8 mouse cellular contexts compared by ENCODE assay signal in genomic region chr2:170129923-170130779, GRCm38 (mm10). TPM values are rescaled to one million over a fixed set of nuclear protein-coding genes. Genes with fewer than 3 reads are reported as not detected.
A peak's percentile ranks its signal among the peaks of the same experiment; 100 is the strongest.
DNase-seq lines count a peak whose midpoint lies in the region; ATAC-seq and TF ChIP-seq lines count a peak whose summit lies in the region.

No protein-coding gene starts in this region.

- no peaks in the 10 kb centered on the region for H3K27me3 ChIP-seq in heart, embryonic 13.5 days (replicated peaks)
- no peaks in the 10 kb centered on the region for H3K27me3 ChIP-seq in limb, embryonic 13.5 days
- H3K27me3 ChIP-seq in neural tube, embryonic 15.5 days (replicated peaks): no peaks in the 10 kb centered on the region

- WGBS in heart, embryonic 13.5 days: under 1% methylated on average over 48 of the region's 48 CpGs
- under 1% methylated on average over 48 of the region's 48 CpGs for WGBS in limb, embryonic 13.5 days
- 1% methylated on average over 48 of the region's 48 CpGs for WGBS in neural tube, embryonic 15.5 days

- intact Hi-C loops in left cerebral cortex, postnatal 4 days (cut with DNase I): no loop called here

- H3K9me3 ChIP-seq in heart, embryonic 13.5 days: no peaks in the 10 kb centered on the region
- no peaks in the 10 kb centered on the region for H3K9me3 ChIP-seq in limb, embryonic 13.5 days
- H3K9me3 ChIP-seq in neural tube, embryonic 15.5 days (replicated peaks): no peaks in the 10 kb centered on the region

- peaks cover 76% of the 10 kb centered on the region for H3K4me1 ChIP-seq in heart, embryonic 13.5 days
- H3K4me1 ChIP-seq in limb, embryonic 13.5 days: peaks cover 73% of the 10 kb centered on the region
- peaks cover 59% of the 10 kb centered on the region for H3K4me1 ChIP-seq in neural tube, embryonic 15.5 days

- peak overlapping the region; percentile 71 for H3K4me2 ChIP-seq in heart, embryonic 13.5 days
- H3K4me2 ChIP-seq in limb, embryonic 13.5 days (replicated peaks): peak overlapping the region; percentile 76
- H3K4me2 ChIP-seq in neural tube, embryonic 15.5 days: peak overlapping the region; percentile 62

- ATAC-seq in heart, embryonic 13.5 days (ENCODE audit: extremely low read depth, insufficient number of reproducible peaks, low FRiP score, low TSS enrichment): peak; percentile 34; the same call in 1 of the 2 replicates
- ATAC-seq in limb, embryonic 13.5 days (ENCODE audit: low FRiP score, low read depth): peak; percentile 16; the same call in 1 of the 2 replicates
- ATAC-seq in neural tube, embryonic 15.5 days (ENCODE audit: low FRiP score): peak; percentile 35; the same call in 1 of the 2 replicates

- H3K27ac ChIP-seq in heart, embryonic 13.5 days (replicated peaks): peak overlapping the region; percentile 98
- H3K27ac ChIP-seq in limb, embryonic 13.5 days: peak overlapping the region; percentile 92
- H3K27ac ChIP-seq in neural tube, embryonic 15.5 days (replicated peaks): peak overlapping the region; percentile 74

- peaks cover 2% of the 10 kb centered on the region for H3K36me3 ChIP-seq in heart, embryonic 13.5 days
- no peaks in the 10 kb centered on the region for H3K36me3 ChIP-seq in limb, embryonic 13.5 days
- no peaks in the 10 kb centered on the region for H3K36me3 ChIP-seq in neural tube, embryonic 15.5 days

- TF ChIP-seq CTCF in brain, embryonic 14.5 days (IDR thresholded peaks at IDR 0.05; ENCODE audit: borderline replicate concordance, extremely low read depth, insufficient read depth, insufficient read length): no peak

- peak; percentile 28 for DNase-seq in left cerebral cortex, postnatal 4 days
- DNase-seq in left cerebral cortex, adult 8-10 months (ENCODE audit: low spot score in 2 of 2): no peak
- peak; percentile 38 for DNase-seq in brain, embryonic 14.5 days (ENCODE audit: low read depth)
- no peak for DNase-seq in layer of hippocampus, postnatal 14 days (ENCODE audit: low spot score in 2 of 2)
- DNase-seq in layer of hippocampus, adult 9-10 months (ENCODE audit: low spot score): no peak

- TF ChIP-seq POLR2A in brain, embryonic 14.5 days (IDR thresholded peaks at IDR 0.05; ENCODE audit: borderline replicate concordance, extremely low read depth, insufficient read depth, insufficient read length, poor library complexity, severe bottlenecking): 0 out of 2 replicates have a peak, but pooled peaks have one; percentile 20

- H3K4me3 ChIP-seq in heart, embryonic 13.5 days: peak overlapping the region; percentile 94
- H3K4me3 ChIP-seq in limb, embryonic 13.5 days: peak overlapping the region; percentile 88
- peak overlapping the region; percentile 68 for H3K4me3 ChIP-seq in neural tube, embryonic 15.5 days (replicated peaks)

- peak overlapping the region; percentile 100 for H3K9ac ChIP-seq in heart, embryonic 13.5 days
- H3K9ac ChIP-seq in limb, embryonic 13.5 days: peak overlapping the region; percentile 97
- H3K9ac ChIP-seq in neural tube, embryonic 15.5 days (replicated peaks): peak overlapping the region; percentile 68

RNA-seq across cellular contexts. Expression of gene Zfp217, which starts 17.8 kb away (rescaled TPM):
- total RNA-seq in left cerebral cortex, postnatal 4 days (2021): 1 to 10 TPM; 3.8 to 4.0 TPM
- 1 to 10 TPM; 2.5 to 4.4 (median 3.3) TPM for total RNA-seq in left cerebral cortex, adult 8-10 months (2022)
- 5.7 and 7.6 TPM in 2 replicates for polyA plus RNA-seq in brain, embryonic 14.5 days (2012; rRNA removed)
- polyA plus RNA-seq in heart, embryonic 13.5 days (2015; fragmentation: Nextera tagmentation; extraction: Ambion mirVana): 2.4 and 3.0 TPM in 2 replicates
- 4.5 and 4.6 TPM in 2 replicates for polyA plus RNA-seq in limb, embryonic 13.5 days (2015; fragmentation: Nextera tagmentation; extraction: Ambion mirVana)
- polyA plus RNA-seq in neural tube, embryonic 15.5 days (2015; fragmentation: Nextera tagmentation; extraction: Ambion mirVana): 0.82 and 2.4 TPM in 2 replicates
- 1 to 10 TPM; 3.0 to 3.1 TPM for total RNA-seq in layer of hippocampus, postnatal 14 days (2021)

Comparison
In these comparisons a context has a peak if more than half of its experiments do, and no peak if none do; other contexts are left out.
1. DNase-seq: peak in left cerebral cortex, postnatal 4 days (single experiment) and brain, embryonic 14.5 days (single experiment); none in left cerebral cortex, adult 8-10 months (0 of 2), layer of hippocampus, postnatal 14 days (0 of 2) and layer of hippocampus, adult 9-10 months (single experiment).
2. Peak in every context shown above with its lines, with median percentiles within 50 percentile points of each other: ATAC-seq, H3K27ac ChIP-seq, H3K4me2 ChIP-seq, H3K4me3 ChIP-seq and H3K9ac ChIP-seq.